Mouse (Mus musculus) adrenal gland, postnatal 36 days (tissue): ENCODE results near the gene Hist1h4n. TPM values are rescaled to one million over a fixed set of nuclear protein-coding genes. Genes with fewer than 3 reads are reported as not detected.
"Not testable (repeated sequence)": the region's sequence is repeated elsewhere in the genome, so short reads cannot be mapped to it uniquely, and the experiment has no call there.

Source experiments
- DNase-seq, 2 experiments: peaks; one replicate each; pipeline ENCODE4 v3.0.0; 2021; ENCODE audit warnings: mixed read lengths in 1 of 2
- long read RNA-seq, 2 experiments: library from polyadenylated mRNA; stranded (forward); transcript quantifications; one replicate each; pipeline ENCODE4 v2.0.0; 2021; ENCODE audit warnings: borderline sequencing depth in 2 of 2
- total RNA-seq, 2 experiments: library from RNA; stranded (reverse); gene quantifications; 2 replicates each; pipeline ENCODE4 v1.2.3; 2021

Hist1h4n gene
- total RNA-seq, result 100 to 1,000 TPM in 1 of 2 experiments, 10 to 100 TPM in 1; 56.0 to 125 TPM
- long read RNA-seq, experiment 1, partial matches to known transcripts, result 0 of 1 reads
- long read RNA-seq, experiment 1, other reads (novel, unspliced or antisense), result 0 of 1 reads
- long read RNA-seq, experiment 2, partial matches to known transcripts, result 0 of 1 reads
- long read RNA-seq, experiment 2, other reads (novel, unspliced or antisense), result 0 of 1 reads

- peak; percentile 25 to 50 for DNase-seq
Observed at GRCm38 (mm10) chr13:21831418-21832394, at the start of gene Hist1h4n. Gene Hist1h4n (minus strand): TSS chr13:21832196.

- no peak for DNase-seq
Observed at GRCm38 (mm10) chr13:21880735-21881134, 48.7 kb upstream of the Hist1h4n start.

GRCm38 (mm10) chr13:21865503-21865902, 33.5 kb upstream of the Hist1h4n start:
- DNase-seq, result not testable (repeated sequence)

GRCm38 (mm10) chr13:21861608-21862007, 29.6 kb upstream of the Hist1h4n start:
- DNase-seq, result no peak

- DNase-seq, result peak; percentile 27 to 52
Observed at GRCm38 (mm10) chr13:21855698-21856162, 23.7 kb upstream of the Hist1h4n start.

- DNase-seq, result peak; percentile 78 to 84
Observed at GRCm38 (mm10) chr13:21855146-21855545, 23.1 kb upstream of the Hist1h4n start.

- peak in 1 of 2 experiments; percentile 26 for DNase-seq
Observed at GRCm38 (mm10) chr13:21852215-21852945, 20.4 kb upstream of the Hist1h4n start.

GRCm38 (mm10) chr13:21850696-21851095, 18.7 kb upstream of the Hist1h4n start:
- DNase-seq, result not testable (repeated sequence)

GRCm38 (mm10) chr13:21847883-21848282, 15.9 kb upstream of the Hist1h4n start:
- DNase-seq, result no peak

GRCm38 (mm10) chr13:21846356-21846755, 14.4 kb upstream of the Hist1h4n start:
- DNase-seq, result not testable (repeated sequence)

GRCm38 (mm10) chr13:21840508-21840907, 8.5 kb upstream of the Hist1h4n start:
- not testable (repeated sequence) for DNase-seq

GRCm38 (mm10) chr13:21833461-21833860, 1.5 kb upstream of the Hist1h4n start, which contains the start of the genes Hist1h2ap and Hist1h2br:
Gene Hist1h2ap (minus strand): TSS chr13:21833507.
Gene Hist1h2br (plus strand): TSS chr13:21833743.
- DNase-seq, result not testable (repeated sequence)

- DNase-seq, result no peak
Observed at GRCm38 (mm10) chr13:21830344-21830743, 1.7 kb downstream of the Hist1h4n start.

- no peak for DNase-seq
Observed at GRCm38 (mm10) chr13:21828511-21828910, 3.5 kb downstream of the Hist1h4n start.

- DNase-seq, result not testable (repeated sequence)
Observed at GRCm38 (mm10) chr13:21820082-21820890, 11.7 kb downstream of the Hist1h4n start.

- not testable (repeated sequence) for DNase-seq
Observed at GRCm38 (mm10) chr13:21812092-21812491, 19.9 kb downstream of the Hist1h4n start.

- DNase-seq, result peak; percentile 60
Observed at GRCm38 (mm10) chr13:21811539-21811938, 20.5 kb downstream of the Hist1h4n start, which contains the start of gene Hist1h4m. Gene Hist1h4m (plus strand): TSS chr13:21811746.

GRCm38 (mm10) chr13:21811074-21811473, 20.9 kb downstream of the Hist1h4n start:
- DNase-seq, result not testable (repeated sequence)

GRCm38 (mm10) chr13:21810073-21810472, 21.9 kb downstream of the Hist1h4n start, which contains the start of the genes Hist1h2bq and Hist1h2ao:
Gene Hist1h2bq (minus strand): TSS chr13:21810197.
Gene Hist1h2ao (plus strand): TSS chr13:21810465.
- not testable (repeated sequence) for DNase-seq

- DNase-seq, result not testable (repeated sequence)
Observed at GRCm38 (mm10) chr13:21803058-21803457, 28.9 kb downstream of the Hist1h4n start.

- not testable (repeated sequence) for DNase-seq
Observed at GRCm38 (mm10) chr13:21797163-21797562, 34.8 kb downstream of the Hist1h4n start.
